Mouse (Mus musculus) gastrocnemius, adult 2 months (tissue): ENCODE results near the gene Gdf2. TPM values are rescaled to one million over a fixed set of nuclear protein-coding genes. Genes with fewer than 3 reads are reported as not detected.

Experiments used
- DNase-seq: peaks from one replicate; pipeline ENCODE4 v3.0.0; 2022
- H3K27ac ChIP-seq: fragments of 200-600 bp; 2 replicates; pipeline ENCODE4 v1.8.1; 2022; ENCODE audit warnings: mild to moderate bottlenecking
- H3K4me3 ChIP-seq: fragments of 200-600 bp; 2 replicates; pipeline ENCODE4 v1.8.1; 2022; ENCODE audit warnings: mild to moderate bottlenecking, moderate library complexity
- CTCF ChIP-seq: fragments of 200-600 bp; IDR thresholded peaks from 2 replicates; pipeline ENCODE4 v1.8.1; 2022; ENCODE audit warnings: antibody characterized with exemption, mild to moderate bottlenecking, moderate library complexity
- intact Hi-C: fragments of 180-260 bp; cut with DNase I; formaldehyde crosslinking; loops from one replicate; pipeline ENCODE4 v1.15.1; 2025
- long read RNA-seq, 2 experiments: library from polyadenylated mRNA; stranded (forward); transcript quantifications; one replicate each; pipeline ENCODE4 v2.0.0; 2021
- total RNA-seq, 2 experiments: library from RNA; stranded (reverse); gene quantifications; 2 replicates each; pipeline ENCODE4 v1.2.3; 2021

Gdf2 gene
- not detected for total RNA-seq
- long read RNA-seq, experiment 1 = 0 reads
- long read RNA-seq, experiment 2 = 0 reads

GRCm38 (mm10) chr14:33940739-33941138 is at the start of gene Gdf2:
Gdf2 (plus strand) TSS chr14:33941039.
- intact Hi-C loops = no loop called here

GRCm38 (mm10) chr14:33891507-33891906 is 49.3 kb upstream of the Gdf2 start:
- DNase-seq = no peak
- no peak for TF ChIP-seq CTCF
- intact Hi-C loops = no loop called here

More at GRCm38 (mm10) chr14:33940739-33941138, at the start of gene Gdf2:
- Histone ChIP-seq H3K27ac (no peak within 1 kb of the TSS), H3K4me3 (no peak within 1 kb of the TSS)
- no peak for TF ChIP-seq CTCF
- no peak for DNase-seq

GRCm38 (mm10) chr14:33895777-33896176 is 45.1 kb upstream of the Gdf2 start:
- Histone ChIP-seq H3K27ac (no peak overlapping the region), H3K4me3 (no peak overlapping the region)
- no peak for DNase-seq
- intact Hi-C loops = no loop called here
- no peak for TF ChIP-seq CTCF

More at GRCm38 (mm10) chr14:33891507-33891906, 49.3 kb upstream of the Gdf2 start:
- Histone ChIP-seq H3K4me3 (no peak overlapping the region), H3K27ac (no peak overlapping the region)

GRCm38 (mm10) chr14:33896628-33897300 is 44.1 kb upstream of the Gdf2 start:
- peak overlapping the region; percentile 77 for H3K27ac ChIP-seq
- no peak overlapping the region for H3K4me3 ChIP-seq
- intact Hi-C loops = no loop called here
- TF ChIP-seq CTCF = no peak
- peak; percentile 41 for DNase-seq

GRCm38 (mm10) chr14:33902783-33903182 is 38.1 kb upstream of the Gdf2 start:
- no peak for DNase-seq
- intact Hi-C loops = no loop called here
- H3K4me3 ChIP-seq = no peak overlapping the region
- no peak for TF ChIP-seq CTCF
- H3K27ac ChIP-seq = no peak overlapping the region

- intact Hi-C loops = no loop called here
- Histone ChIP-seq H3K4me3 (no peak overlapping the region), H3K27ac (no peak overlapping the region)
- TF ChIP-seq CTCF = no peak
- no peak for DNase-seq
Observed at GRCm38 (mm10) chr14:33903199-33903598, 37.6 kb upstream of the Gdf2 start.

- no peak for DNase-seq
- Histone ChIP-seq H3K4me3 (no peak overlapping the region), H3K27ac (no peak overlapping the region)
- TF ChIP-seq CTCF = no peak
- intact Hi-C loops = no loop called here
Observed at GRCm38 (mm10) chr14:33904851-33905250, 36.0 kb upstream of the Gdf2 start.

GRCm38 (mm10) chr14:33913727-33914126 is 27.1 kb upstream of the Gdf2 start:
- intact Hi-C loops = loop anchor here (2.0 kb wide), 1 partner anchor 219 kb away; no protein-coding TSS in a partner anchor
- TF ChIP-seq CTCF = peak; percentile 68

GRCm38 (mm10) chr14:33914206-33914605 is 26.6 kb upstream of the Gdf2 start:
- H3K4me3 ChIP-seq = no peak overlapping the region
- TF ChIP-seq CTCF = no peak
- intact Hi-C loops = no loop called here
- no peak for DNase-seq
- no peak overlapping the region for H3K27ac ChIP-seq

More at GRCm38 (mm10) chr14:33913727-33914126, 27.1 kb upstream of the Gdf2 start:
- no peak overlapping the region for H3K4me3 ChIP-seq
- H3K27ac ChIP-seq = no peak overlapping the region
- DNase-seq = peak; percentile 60

GRCm38 (mm10) chr14:33920727-33921559 is 19.9 kb upstream of the Gdf2 start:
- DNase-seq = no peak
- Histone ChIP-seq H3K4me3 (no peak overlapping the region), H3K27ac (no peak overlapping the region)
- intact Hi-C loops = no loop called here
- no peak for TF ChIP-seq CTCF

GRCm38 (mm10) chr14:33922771-33923167 is 18.1 kb upstream of the Gdf2 start:
- no peak for TF ChIP-seq CTCF
- no peak for DNase-seq
- H3K27ac ChIP-seq = no peak overlapping the region
- H3K4me3 ChIP-seq = peak overlapping the region; percentile 71
- intact Hi-C loops = no loop called here

GRCm38 (mm10) chr14:33923168-33924070 is 17.4 kb upstream of the Gdf2 start, which contains the start of gene Gdf10:
Gdf10 (plus strand) TSS chr14:33923587.
- H3K27ac ChIP-seq = peak within 1 kb of the TSS; percentile 32
- DNase-seq = peak; percentile 52
- peak within 1 kb of the TSS; percentile 71 for H3K4me3 ChIP-seq
- TF ChIP-seq CTCF = no peak
- intact Hi-C loops = no loop called here
